Mouse (Mus musculus) thymus, postnatal 10 days (tissue): ENCODE data around the gene Nkiras2.
A peak's percentile ranks its signal among the peaks of the same experiment; 100 is the strongest.
"Not testable (repeated sequence)": the region's sequence is repeated elsewhere in the genome, so short reads cannot be mapped to it uniquely, and the experiment has no call there.

ENCODE experiments used
- DNase-seq, 2 experiments: peaks; one replicate each; pipeline ENCODE4 v3.0.0; 2021; ENCODE audit warnings: low spot score in 2 of 2

Nkiras2 gene

GRCm38 (mm10) chr11:100628862-100629352, 9.9 kb downstream of the Nkiras2 start:
- no peak for DNase-seq

- DNase-seq, result no peak
Measured at GRCm38 (mm10) chr11:100634530-100634929, 15.5 kb downstream of the Nkiras2 start.

GRCm38 (mm10) chr11:100640159-100640906, 21.3 kb downstream of the Nkiras2 start:
- peak in 1 of 2 experiments; percentile 36 for DNase-seq

GRCm38 (mm10) chr11:100643612-100644575, 24.9 kb downstream of the Nkiras2 start:
- DNase-seq, result no peak

GRCm38 (mm10) chr11:100646265-100646664, 27.2 kb downstream of the Nkiras2 start:
- peak; percentile 41 to 77 for DNase-seq

GRCm38 (mm10) chr11:100648405-100648804, 29.4 kb downstream of the Nkiras2 start:
- DNase-seq, result no peak

GRCm38 (mm10) chr11:100651205-100651604, 32.2 kb downstream of the Nkiras2 start:
- DNase-seq, result no peak

GRCm38 (mm10) chr11:100651748-100652147, 32.7 kb downstream of the Nkiras2 start:
- DNase-seq, result no peak

- not testable (repeated sequence) for DNase-seq
Measured at GRCm38 (mm10) chr11:100655589-100655988, 36.5 kb downstream of the Nkiras2 start.

GRCm38 (mm10) chr11:100656458-100656857, 37.4 kb downstream of the Nkiras2 start:
- no peak for DNase-seq

GRCm38 (mm10) chr11:100659806-100660205, 40.8 kb downstream of the Nkiras2 start:
- DNase-seq, result no peak

- DNase-seq, result no peak
Measured at GRCm38 (mm10) chr11:100671049-100671448, 52.0 kb downstream of the Nkiras2 start.

- DNase-seq, result no peak
Measured at GRCm38 (mm10) chr11:100671956-100672355, 52.9 kb downstream of the Nkiras2 start.

GRCm38 (mm10) chr11:100673169-100673568, 54.1 kb downstream of the Nkiras2 start:
- no peak for DNase-seq
